Mouse (Mus musculus) thymus, postnatal 4 days (tissue): ENCODE measurements around the gene Gm21865.
"Not testable (repeated sequence)": the region's sequence is repeated elsewhere in the genome, so short reads cannot be mapped to it uniquely, and the experiment has no call there.

Experiments used
- DNase-seq: peaks from one replicate; pipeline ENCODE4 v3.0.0; 2021

Gene Gm21865

DNA sequence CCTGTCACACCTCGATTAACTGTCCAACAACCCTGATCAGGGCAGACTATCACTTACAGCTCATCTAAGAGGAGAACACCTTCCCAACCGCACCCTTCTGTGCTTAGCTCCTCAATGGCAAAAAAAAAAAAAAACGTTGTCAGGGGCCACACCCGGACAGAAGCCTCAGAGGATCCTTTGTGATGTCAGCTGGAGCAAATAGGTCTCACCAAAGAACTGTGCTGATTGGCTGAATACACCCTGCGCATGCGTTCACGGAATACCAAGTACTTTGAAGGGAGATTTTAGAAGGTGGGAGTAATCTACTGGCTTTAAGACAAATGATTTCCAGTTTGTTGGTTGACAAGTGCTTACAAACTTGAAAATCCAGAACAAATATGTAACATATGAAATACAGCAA lies at the start of gene Gm21865:
Gm21865 (minus strand) TSS at position 101 of the 400 bp plus-strand sequence.
- DNase-seq = not testable (repeated sequence)
